Mouse (Mus musculus): ENCODE results near the gene Tbc1d13.

GRCm38 (mm10) chr2:30134928-30135620 lies 1.5 kb downstream of the Tbc1d13 start:
- TF ChIP-seq POLR2A (IDR thresholded peaks at IDR 0.05; ENCODE audit: insufficient read depth, low read depth, low read length), result no peak
- TF ChIP-seq CTCF (IDR thresholded peaks at IDR 0.05; ENCODE audit: insufficient read depth, low read depth, low read length), result no peak

Measured in olfactory bulb, adult 2 months (tissue).